Mouse (Mus musculus) hindbrain, embryonic 14.5 days (tissue): ENCODE data around the gene Tbc1d2b. TPM values are rescaled to one million over a fixed set of nuclear protein-coding genes. Genes with fewer than 3 reads are reported as not detected.

Experiments
- ATAC-seq: fragments of 200-750 bp; cut with Nextera tagmentation; 2 replicates; pipeline ENCODE4 v1.8.0; 2017; ENCODE audit warnings: moderate number of reproducible peaks, mild to moderate bottlenecking, moderate TSS enrichment, moderate library complexity; ENCODE audit not compliant: low FRiP score
- DNase-seq: peaks from one replicate; pipeline ENCODE4 v3.0.0-alpha.2; 2015; ENCODE audit warnings: low spot score
- H3K27ac ChIP-seq: fragments of 300-500 bp; sonication (generic); 2 replicates; pipeline ENCODE4 v1.5.1; 2014; ENCODE audit warnings: mild to moderate bottlenecking, moderate library complexity
- H3K27me3 ChIP-seq: fragments of 300-500 bp; sonication (generic); 2 replicates; pipeline ENCODE4 v1.6.1; 2014; ENCODE audit warnings: mild to moderate bottlenecking, low read length, mixed read lengths; ENCODE audit not compliant: control insufficient read depth, insufficient read depth
- H3K36me3 ChIP-seq: fragments of 300-500 bp; sonication (generic); replicated peaks from 2 replicates; pipeline ENCODE4 v1.6.1; 2014; ENCODE audit not compliant: control insufficient read depth, insufficient read depth
- H3K4me1 ChIP-seq: fragments of 300-500 bp; sonication (generic); replicated peaks from 2 replicates; pipeline ENCODE4 v1.6.1; 2014; ENCODE audit warnings: antibody characterized with exemption, low read length, mixed read lengths; ENCODE audit not compliant: control insufficient read depth, insufficient read depth
- H3K4me2 ChIP-seq: fragments of 300-500 bp; sonication (generic); replicated peaks from 2 replicates; pipeline ENCODE4 v1.6.1; 2014; ENCODE audit warnings: mild to moderate bottlenecking, moderate library complexity
- H3K4me3 ChIP-seq: fragments of 300-500 bp; sonication (generic); replicated peaks from 2 replicates; pipeline ENCODE4 v1.5.1; 2014; ENCODE audit warnings: mild to moderate bottlenecking, low read length
- H3K9ac ChIP-seq: fragments of 300-500 bp; sonication (generic); 2 replicates; pipeline ENCODE4 v1.6.1; 2014
- H3K9me3 ChIP-seq: fragments of 300-500 bp; sonication (generic); 2 replicates; pipeline ENCODE4 v1.6.1; 2016; ENCODE audit warnings: low read length; ENCODE audit not compliant: control insufficient read depth
- WGBS: fragments of 180-500 bp; shearing (Covaris S2); extraction: QIAGEN DNeasy Blood & Tissue Kit; methylation state at CpG from one replicate; pipeline ENCODE4 v1.1.7; 2014; 5-methylcytosine and 5-hydroxymethylcytosine counted together
- polyA plus RNA-seq: library from polyadenylated mRNA; unstranded; fragments of >200 nt; fragmentation: Nextera tagmentation; extraction: Ambion mirVana; gene quantifications from 2 replicates; pipeline ENCODE4 v1.2.1, GENCODE M21; 2014

Tbc1d2b gene
- 7.5 and 8.1 TPM in 2 replicates for polyA plus RNA-seq

DNA sequence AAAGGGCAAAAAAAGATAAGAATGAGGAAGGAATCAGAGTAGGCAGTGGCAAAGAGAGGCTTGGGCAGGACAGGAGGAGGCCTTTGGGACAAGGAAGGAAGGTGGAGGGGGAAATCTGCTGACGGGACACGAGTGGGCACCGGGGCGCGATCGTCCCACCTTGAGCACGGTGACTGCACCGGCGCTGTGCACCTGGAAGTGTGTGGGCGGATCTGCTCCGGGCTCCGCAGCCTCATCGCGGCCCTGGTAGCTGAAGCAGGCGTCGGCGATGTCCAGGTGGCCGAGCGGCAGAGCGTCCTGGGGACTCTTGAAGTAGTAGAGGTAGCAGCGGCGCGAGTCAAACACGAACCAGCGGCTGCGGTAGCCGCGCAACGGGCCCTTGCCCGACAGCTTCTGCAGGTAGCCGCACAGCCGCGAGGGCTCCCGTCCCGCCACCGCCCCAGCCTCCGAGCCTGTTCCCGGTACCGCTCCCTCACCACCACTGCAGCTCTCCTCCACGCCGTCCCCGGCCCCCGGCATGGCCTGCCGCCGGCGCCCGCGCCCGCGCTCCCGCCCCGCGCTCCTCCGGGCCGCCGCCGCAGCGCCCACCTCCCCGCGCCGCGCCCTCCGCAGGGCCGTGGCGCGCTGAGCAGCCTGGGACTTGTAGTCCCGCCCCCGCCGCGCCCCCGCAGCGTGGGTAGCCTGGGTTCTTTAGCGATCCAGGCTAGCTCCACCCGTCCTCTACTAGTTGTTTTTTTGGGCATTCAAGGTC is at the start of gene Tbc1d2b:
Gene Tbc1d2b (minus strand): TSS at position 612 of the 751 bp plus-strand sequence.
- peak within 1 kb of the TSS; percentile 87 for H3K9ac ChIP-seq
- DNase-seq (peak; percentile 69), ATAC-seq (peak; percentile 93)
- peak within 1 kb of the TSS; percentile 78 for H3K4me2 ChIP-seq
- peaks cover 18% of the 10 kb centered on the region for H3K4me1 ChIP-seq
- no peaks in the 10 kb centered on the region for H3K27me3 ChIP-seq
- H3K9me3 ChIP-seq, result no peaks in the 10 kb centered on the region
- H3K36me3 ChIP-seq, result no peaks in the 10 kb centered on the region
- WGBS, result under 1% methylated on average over 45 of the region's 74 CpGs
- peak within 1 kb of the TSS; percentile 36 for H3K27ac ChIP-seq
- H3K4me3 ChIP-seq, result peak within 1 kb of the TSS; percentile 93

GRCm38 (mm10) chr9:90316300-90316699 is 45.7 kb upstream of the Tbc1d2b start:
- H3K4me3 ChIP-seq, result no peak overlapping the region
- no peaks in the 10 kb centered on the region for H3K9me3 ChIP-seq
- ATAC-seq (peak; percentile 75; the same call in 1 of the 2 replicates), DNase-seq (peak; percentile 74)
- H3K9ac ChIP-seq, result no peak overlapping the region
- H3K27me3 ChIP-seq, result no peaks in the 10 kb centered on the region
- H3K4me1 ChIP-seq, result no peaks in the 10 kb centered on the region
- 63% methylated on average over 5 of the region's 5 CpGs for WGBS
- no peak overlapping the region for H3K27ac ChIP-seq
- H3K4me2 ChIP-seq, result no peak overlapping the region
- H3K36me3 ChIP-seq, result no peaks in the 10 kb centered on the region

DNA sequence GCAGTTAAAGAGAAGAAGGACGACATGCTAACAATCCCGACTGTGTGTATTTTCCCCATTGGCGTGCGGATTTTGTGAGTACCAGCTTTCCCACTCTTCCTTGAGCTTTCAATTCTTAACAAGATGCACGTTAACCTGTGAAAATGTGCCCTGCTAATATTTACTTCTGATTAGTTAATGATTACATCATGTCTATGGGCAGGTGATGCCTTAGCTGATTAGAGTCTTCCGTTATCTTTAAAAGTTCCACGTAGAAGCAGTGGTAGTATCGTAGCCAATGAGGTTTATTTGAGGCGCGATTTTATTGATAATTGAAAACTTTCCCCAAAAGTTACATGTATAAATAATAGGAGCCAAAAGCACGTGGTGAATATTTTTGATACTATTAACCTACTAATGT is 45.1 kb upstream of the Tbc1d2b start:
- H3K4me2 ChIP-seq, result no peak overlapping the region
- no peak overlapping the region for H3K27ac ChIP-seq
- no peak for DNase-seq
- H3K9me3 ChIP-seq, result no peaks in the 10 kb centered on the region
- no peak overlapping the region for H3K9ac ChIP-seq
- WGBS, result 89% methylated on average over 11 of the region's 11 CpGs
- ATAC-seq, result no peak
- no peaks in the 10 kb centered on the region for H3K27me3 ChIP-seq
- H3K4me1 ChIP-seq, result no peaks in the 10 kb centered on the region
- no peaks in the 10 kb centered on the region for H3K36me3 ChIP-seq
- H3K4me3 ChIP-seq, result no peak overlapping the region

DNA sequence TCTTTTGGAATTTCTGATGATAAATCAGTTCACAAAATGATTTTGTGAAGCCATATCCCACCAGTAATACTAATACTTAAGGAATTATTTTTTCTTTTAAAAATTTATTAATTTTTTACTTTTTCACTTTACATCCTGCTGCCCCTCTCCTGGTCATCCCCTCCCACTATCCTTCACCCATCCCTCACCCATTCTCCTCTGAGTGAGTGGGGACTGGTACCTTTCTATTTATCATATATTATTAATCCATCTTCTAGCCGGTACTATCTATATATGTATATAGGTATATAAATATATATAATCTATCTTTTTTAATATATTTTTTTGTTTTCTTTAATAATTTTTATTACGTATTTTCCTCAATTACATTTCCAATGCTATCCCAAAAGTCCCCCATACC is 33.6 kb upstream of the Tbc1d2b start:
- no peak overlapping the region for H3K9ac ChIP-seq
- ATAC-seq (no peak), DNase-seq (no peak)
- H3K4me1 ChIP-seq, result no peaks in the 10 kb centered on the region
- no peak overlapping the region for H3K4me2 ChIP-seq
- no peak overlapping the region for H3K4me3 ChIP-seq
- no peak overlapping the region for H3K27ac ChIP-seq
- H3K27me3 ChIP-seq, result no peaks in the 10 kb centered on the region
- WGBS, result 97% methylated on average over 2 of the region's 2 CpGs
- H3K36me3 ChIP-seq, result no peaks in the 10 kb centered on the region
- H3K9me3 ChIP-seq, result no peaks in the 10 kb centered on the region

GRCm38 (mm10) chr9:90303101-90303835 is 32.7 kb upstream of the Tbc1d2b start:
- Histone ChIP-seq H3K36me3 (no peaks in the 10 kb centered on the region), H3K27me3 (no peaks in the 10 kb centered on the region), H3K27ac (no peak overlapping the region), H3K4me3 (no peak overlapping the region), H3K9me3 (no peaks in the 10 kb centered on the region), H3K9ac (no peak overlapping the region), H3K4me2 (no peak overlapping the region), H3K4me1 (no peaks in the 10 kb centered on the region)
- 70% methylated on average over 2 of the region's 2 CpGs for WGBS
- DNase-seq (no peak), ATAC-seq (no peak)

GRCm38 (mm10) chr9:90302670-90303069 is 32.1 kb upstream of the Tbc1d2b start:
- no peak overlapping the region for H3K4me3 ChIP-seq
- no peaks in the 10 kb centered on the region for H3K4me1 ChIP-seq
- no peaks in the 10 kb centered on the region for H3K9me3 ChIP-seq
- H3K9ac ChIP-seq, result no peak overlapping the region
- no peaks in the 10 kb centered on the region for H3K27me3 ChIP-seq
- DNase-seq, result no peak
- no peak overlapping the region for H3K4me2 ChIP-seq
- no peak overlapping the region for H3K27ac ChIP-seq
- 80% methylated on average over 4 of the region's 4 CpGs for WGBS
- ATAC-seq, result no peak
- no peaks in the 10 kb centered on the region for H3K36me3 ChIP-seq

DNA sequence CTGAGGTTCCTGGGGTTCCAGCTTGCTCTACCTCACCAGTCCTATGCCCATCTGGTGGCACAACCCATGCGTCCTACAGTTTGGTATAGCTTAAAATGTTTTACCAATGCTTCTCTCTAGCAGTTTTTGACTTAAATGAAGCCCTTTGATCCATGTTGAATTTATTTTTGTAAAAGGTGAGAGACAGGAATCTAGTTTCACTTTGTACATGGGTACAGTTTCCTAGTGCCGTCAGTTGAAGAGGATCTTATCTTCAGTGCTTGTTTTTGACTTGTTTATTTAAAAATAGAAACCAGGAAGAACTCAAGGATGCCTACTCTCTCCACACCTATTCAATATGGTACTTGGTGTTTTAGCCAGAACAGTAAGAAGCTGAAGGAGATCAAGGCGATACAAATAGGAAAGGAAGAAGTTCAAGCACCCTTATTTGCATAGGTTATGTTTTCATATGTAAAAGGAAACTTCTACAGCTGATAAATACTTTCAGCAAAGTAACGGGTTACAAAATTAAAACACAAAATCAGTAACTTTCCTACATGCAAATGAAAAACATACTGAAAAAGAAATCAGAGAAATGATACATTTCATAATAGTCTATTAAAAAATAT is 30.6 kb upstream of the Tbc1d2b start:
- Histone ChIP-seq H3K4me2 (no peak overlapping the region), H3K9ac (no peak overlapping the region), H3K36me3 (no peaks in the 10 kb centered on the region), H3K4me3 (no peak overlapping the region), H3K4me1 (no peaks in the 10 kb centered on the region), H3K9me3 (no peaks in the 10 kb centered on the region), H3K27ac (no peak overlapping the region), H3K27me3 (no peaks in the 10 kb centered on the region)
- 86% methylated on average over 4 of the region's 4 CpGs for WGBS
- ATAC-seq, result no peak
- DNase-seq, result no peak

DNA sequence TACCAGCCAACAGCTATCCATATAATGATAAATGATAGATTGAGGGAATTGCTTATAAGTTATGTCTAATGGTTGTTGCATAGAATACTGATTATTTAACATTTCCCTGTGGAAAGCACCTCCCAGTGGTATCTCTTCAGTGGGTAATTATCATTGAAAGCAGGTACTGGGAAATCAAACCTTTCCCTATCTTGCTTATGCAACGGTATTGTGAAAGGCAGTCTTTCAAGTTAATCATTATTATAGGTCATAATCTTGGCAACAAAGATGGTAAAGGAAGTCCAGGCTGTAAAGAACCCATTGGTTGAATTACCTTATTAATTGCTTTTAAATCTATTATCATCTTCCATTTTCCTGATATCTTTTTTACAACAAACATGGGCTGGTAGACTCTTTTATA is 27.0 kb upstream of the Tbc1d2b start:
- no peak for DNase-seq
- Histone ChIP-seq H3K4me3 (no peak overlapping the region), H3K4me1 (no peaks in the 10 kb centered on the region), H3K36me3 (no peaks in the 10 kb centered on the region), H3K9ac (no peak overlapping the region), H3K9me3 (no peaks in the 10 kb centered on the region), H3K27ac (no peak overlapping the region), H3K4me2 (no peak overlapping the region), H3K27me3 (no peaks in the 10 kb centered on the region)
- WGBS, result 64% methylated on average over 1 of the region's 1 CpGs
- ATAC-seq, result no peak

DNA sequence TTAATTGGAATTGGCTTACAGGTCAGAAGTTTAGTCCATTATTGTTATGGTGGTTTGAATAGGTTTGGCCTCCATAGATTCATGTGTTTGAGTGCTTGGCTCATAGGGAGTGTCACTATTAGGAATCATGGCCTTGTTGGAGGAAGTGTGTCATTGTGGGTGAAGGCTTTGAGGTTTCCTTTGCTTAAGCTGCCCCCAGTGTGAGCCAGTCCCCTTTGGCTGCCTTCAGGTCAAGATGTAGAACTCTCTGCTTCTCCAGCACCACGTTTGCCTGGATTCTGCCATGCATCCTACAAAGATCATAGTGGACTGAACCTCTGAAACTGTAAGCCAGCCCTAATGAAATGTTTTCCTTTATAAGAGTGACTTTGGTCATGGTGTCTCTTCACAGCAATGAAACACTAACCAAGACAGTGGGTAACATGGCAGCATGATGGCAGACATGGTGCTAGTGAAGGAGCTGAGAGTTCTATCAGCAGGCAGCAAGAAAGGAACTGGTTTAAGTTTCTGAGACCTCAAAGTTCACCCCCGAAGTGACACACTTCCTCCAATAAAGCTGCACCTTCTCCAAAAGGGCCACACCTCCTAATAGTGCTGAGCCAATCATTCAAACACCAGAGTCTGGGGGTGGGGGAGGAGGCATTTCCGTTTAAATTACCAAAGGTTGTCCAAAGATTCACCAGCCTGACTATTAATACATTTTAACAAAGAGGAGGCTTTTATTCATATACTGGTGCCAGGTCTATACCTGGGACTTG is 23.2 kb upstream of the Tbc1d2b start:
- no peak overlapping the region for H3K9ac ChIP-seq
- ATAC-seq (no peak), DNase-seq (no peak)
- no peak overlapping the region for H3K27ac ChIP-seq
- no peaks in the 10 kb centered on the region for H3K9me3 ChIP-seq
- H3K27me3 ChIP-seq, result no peaks in the 10 kb centered on the region
- no peaks in the 10 kb centered on the region for H3K36me3 ChIP-seq
- no peak overlapping the region for H3K4me3 ChIP-seq
- 66% methylated on average over 3 of the region's 3 CpGs for WGBS
- no peak overlapping the region for H3K4me2 ChIP-seq
- no peaks in the 10 kb centered on the region for H3K4me1 ChIP-seq
